ENCODE assay signal across 28 mouse cellular contexts in the genomic region with DNA sequence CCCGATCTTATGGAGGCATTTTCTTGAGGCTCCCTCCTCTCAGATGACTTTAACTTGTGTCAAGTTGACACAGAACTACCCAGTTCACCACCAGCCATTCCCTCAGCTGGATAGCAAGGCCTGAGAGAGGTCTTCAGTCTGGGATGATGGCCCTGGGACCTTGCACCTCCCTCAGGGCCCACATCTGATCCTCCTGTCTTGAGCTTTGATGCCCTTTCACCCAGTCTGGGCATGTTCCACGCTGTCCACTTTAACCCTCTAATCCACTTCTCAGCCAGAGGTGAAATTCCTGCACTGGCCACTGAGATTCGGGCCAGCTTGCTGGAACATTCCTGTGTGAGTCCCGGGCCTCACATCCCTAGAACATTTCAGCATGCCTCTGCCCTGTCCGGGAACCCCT. TPM values are rescaled to one million over a fixed set of nuclear protein-coding genes. Genes with fewer than 3 reads are reported as not detected.
DNase-seq lines count a peak whose midpoint lies in the region; ATAC-seq and TF ChIP-seq lines count a peak whose summit lies in the region.
"Had no signal": no experiment of that assay in that cellular context is flagged by ENCODE, and none has a peak within 500 bp of the region (broad histone marks: within the 10 kb centered on the region; RNA-seq: fewer than 3 reads in every experiment).

No protein-coding gene starts in this region.

- H3K9ac ChIP-seq in heart, embryonic 11.5 days (ENCODE audit: low read depth, low read length): no peak overlapping the region
- H3K9ac ChIP-seq in liver, adult 2 months (ENCODE audit: low read depth, low read length): no peak overlapping the region
- H3K9ac ChIP-seq in liver, embryonic 12.5 days: no peak overlapping the region
- H3K9ac ChIP-seq: embryonic facial prominence, embryonic 13.5 days; forebrain, embryonic 13.5 days; hindbrain, embryonic 15.5 days; intestine, embryonic 15.5 days; liver, postnatal 0 days; neural tube, embryonic 15.5 days; stomach, embryonic 15.5 days had no signal

- no peak overlapping the region for H3K4me2 ChIP-seq in heart, embryonic 11.5 days
- no peak overlapping the region for H3K4me2 ChIP-seq in liver, embryonic 12.5 days
- H3K4me2 ChIP-seq: embryonic facial prominence, embryonic 13.5 days; forebrain, embryonic 13.5 days; hindbrain, embryonic 15.5 days; intestine, embryonic 15.5 days; midbrain, embryonic 11.5 days; neural tube, embryonic 15.5 days; stomach, embryonic 15.5 days had no signal

- no peaks in the 10 kb centered on the region for H3K9me3 ChIP-seq in heart, embryonic 11.5 days (replicated peaks; ENCODE audit: control insufficient read depth, low read length)
- H3K9me3 ChIP-seq in liver, embryonic 12.5 days (replicated peaks): peaks cover 6% of the 10 kb centered on the region; the same call in 1 of the 2 replicates
- H3K9me3 ChIP-seq: embryonic facial prominence, embryonic 13.5 days; forebrain, embryonic 13.5 days; hindbrain, embryonic 15.5 days; intestine, embryonic 15.5 days; neural tube, embryonic 15.5 days; stomach, embryonic 15.5 days had no signal

- TF ChIP-seq POLR2A in liver, adult 2 months (IDR thresholded peaks at IDR 0.05; ENCODE audit: extremely low read depth, insufficient read depth, low read length): no peak

- H3K27ac ChIP-seq in heart, embryonic 11.5 days (ENCODE audit: low read depth, low read length): peak overlapping the region; percentile 41; the same call in 1 of the 2 replicates
- H3K27ac ChIP-seq in liver, adult 2 months (replicated peaks; ENCODE audit: insufficient read depth, low read depth, low read length): peak overlapping the region; percentile 19
- H3K27ac ChIP-seq in liver, embryonic 12.5 days: no peak overlapping the region
- H3K27ac ChIP-seq in left cerebral cortex, adult 2 months: no peak overlapping the region
- H3K27ac ChIP-seq: embryonic facial prominence, embryonic 13.5 days; forebrain, embryonic 13.5 days; hindbrain, embryonic 15.5 days; intestine, embryonic 15.5 days; neural tube, embryonic 15.5 days; stomach, embryonic 15.5 days had no signal

- 0 out of 2 replicates have a peak, but pooled peaks have one; percentile 19 for TF ChIP-seq CTCF in liver, adult 2 months (IDR thresholded peaks at IDR 0.05; ENCODE audit: low read depth, low read length)
- TF ChIP-seq CTCF in left cerebral cortex, adult 2 months (IDR thresholded peaks at IDR 0.05): no peak

- 44% methylated on average over 5 of the region's 5 CpGs for WGBS in heart, embryonic 11.5 days (ENCODE audit: insufficient replicate concordance)
- WGBS in liver, adult 2 months: 51% methylated on average over 5 of the region's 5 CpGs
- 70% methylated on average over 5 of the region's 5 CpGs for WGBS in liver, embryonic 12.5 days (ENCODE audit: insufficient replicate concordance)

- no peak for DNase-seq in heart, postnatal 14 days
- peak; percentile 36 for DNase-seq in kidney, adult 18-20 months
- no peak for DNase-seq in kidney, postnatal 10 days
- DNase-seq in liver, adult 2 months (ENCODE audit: extremely low read depth, low read depth, low spot score): peak; percentile 73
- no peak for DNase-seq in left cerebral cortex, adult 2 months (ENCODE audit: extremely low spot score in 1 of 2, low spot score in 2 of 2)
- DNase-seq: adrenal gland, adult 8-10 months; cerebellum, adult 18-20 months; cerebellum, postnatal 14 days; gastrocnemius, postnatal 10 days; heart, postnatal 36 days; left cerebral cortex, postnatal 4 days; liver; liver, postnatal 0 days; lung, postnatal 10 days; right cerebral cortex, adult 18-20 months; right cerebral cortex, postnatal 4 days; thymus, postnatal 25 days had no signal

- H3K36me3 ChIP-seq in heart, embryonic 11.5 days (ENCODE audit: control insufficient read depth, insufficient read depth, low read length): no peaks in the 10 kb centered on the region
- no peaks in the 10 kb centered on the region for H3K36me3 ChIP-seq in liver, adult 2 months (ENCODE audit: control insufficient read depth, insufficient read depth, low read length)
- no peaks in the 10 kb centered on the region for H3K36me3 ChIP-seq in liver, embryonic 12.5 days
- H3K36me3 ChIP-seq: embryonic facial prominence, embryonic 13.5 days; hindbrain, embryonic 15.5 days; intestine, embryonic 15.5 days; neural tube, embryonic 15.5 days; stomach, embryonic 15.5 days had no signal

- H3K4me1 ChIP-seq in heart, embryonic 11.5 days (ENCODE audit: control insufficient read depth, insufficient read depth, low read length): peaks cover 22% of the 10 kb centered on the region
- H3K4me1 ChIP-seq in liver, adult 2 months (ENCODE audit: control insufficient read depth, insufficient read depth, low read length): peaks cover 16% of the 10 kb centered on the region
- H3K4me1 ChIP-seq in liver, embryonic 12.5 days: peaks cover 14% of the 10 kb centered on the region
- H3K4me1 ChIP-seq: embryonic facial prominence, embryonic 13.5 days; forebrain, embryonic 13.5 days; hindbrain, embryonic 15.5 days; neural tube, embryonic 15.5 days had no signal

- H3K27me3 ChIP-seq in heart, embryonic 11.5 days (ENCODE audit: control insufficient read depth, insufficient read depth, low read length): no peaks in the 10 kb centered on the region
- no peaks in the 10 kb centered on the region for H3K27me3 ChIP-seq in liver, adult 2 months (ENCODE audit: control insufficient read depth, insufficient read depth, low read length)
- peaks cover 24% of the 10 kb centered on the region for H3K27me3 ChIP-seq in liver, embryonic 12.5 days (replicated peaks)
- H3K27me3 ChIP-seq: embryonic facial prominence, embryonic 13.5 days; forebrain, embryonic 13.5 days; hindbrain, embryonic 15.5 days; intestine, embryonic 15.5 days; neural tube, embryonic 15.5 days; stomach, embryonic 15.5 days had no signal

- no peaks in the 10 kb centered on the region for H3K79me2 ChIP-seq in liver, adult 2 months (ENCODE audit: control insufficient read depth, insufficient read depth, low read length)

- no peak overlapping the region for H3K4me3 ChIP-seq in heart, embryonic 11.5 days (ENCODE audit: low read depth, low read length)
- no peak overlapping the region for H3K4me3 ChIP-seq in liver, adult 2 months (ENCODE audit: insufficient read depth, low read depth, low read length)
- H3K4me3 ChIP-seq in liver, embryonic 12.5 days: no peak overlapping the region
- H3K4me3 ChIP-seq in left cerebral cortex, adult 2 months: no peak overlapping the region
- H3K4me3 ChIP-seq: embryonic facial prominence, embryonic 13.5 days; erythroblast, embryonic 14.5 days; forebrain, embryonic 13.5 days; hindbrain, embryonic 15.5 days; intestine, embryonic 15.5 days; neural tube, embryonic 15.5 days; stomach, embryonic 15.5 days had no signal

- intact Hi-C loops in heart, postnatal 14 days (cut with DNase I): no loop called here
- intact Hi-C loops in left cerebral cortex, adult 2 months (cut with DNase I): no loop called here

- ATAC-seq in heart, embryonic 11.5 days (replicated peaks; ENCODE audit: insufficient number of reproducible peaks, low FRiP score, low TSS enrichment): no peak
- no peak for ATAC-seq in liver, embryonic 12.5 days
- ATAC-seq: forebrain, embryonic 13.5 days; intestine, embryonic 15.5 days had no signal

RNA-seq across cellular contexts. Expression of a gene that starts 17.3 kb away (rescaled TPM):
- polyA plus RNA-seq in heart, embryonic 11.5 days (2014; fragmentation: Nextera tagmentation; extraction: Ambion mirVana): 411 and 415 TPM in 2 replicates
- total RNA-seq in heart, postnatal 14 days (2021): 10 to 100 TPM; 85.4 to 93.7 TPM
- total RNA-seq in liver, adult 2 months (2014; rRNA removed): 33.2 and 47.4 TPM in 2 replicates
- 181 and 274 TPM in 2 replicates for polyA plus RNA-seq in liver, adult 2 months (2012; rRNA removed)
- polyA plus RNA-seq in liver, embryonic 12.5 days (2016; fragmentation: Nextera tagmentation; extraction: Ambion mirVana): 80.9 and 88.1 TPM in 2 replicates
- total RNA-seq in left cerebral cortex, adult 2 months (2021): 10 to 100 TPM; 26.8 to 36.1 TPM
- total RNA-seq: granulocyte monocyte progenitor cell, adult 5-6 weeks had no signal

RNA-seq across cellular contexts. Expression of a gene that starts 46.2 kb away (rescaled TPM):
- polyA plus RNA-seq in heart, embryonic 11.5 days (2014; fragmentation: Nextera tagmentation; extraction: Ambion mirVana): 4.8 and 5.8 TPM in 2 replicates
- 10 to 100 TPM in 1 of 2 experiments, 1 to 10 TPM in 1; 9.4 to 10.4 TPM for total RNA-seq in heart, postnatal 14 days (2021)
- total RNA-seq in liver, adult 2 months (2014; rRNA removed): 0.40 and 0.46 TPM in 2 replicates
- 0.75 and 0.76 TPM in 2 replicates for polyA plus RNA-seq in liver, adult 2 months (2012; rRNA removed)
- polyA plus RNA-seq in liver, embryonic 12.5 days (2016; fragmentation: Nextera tagmentation; extraction: Ambion mirVana): 63.4 and 69.1 TPM in 2 replicates
- total RNA-seq in left cerebral cortex, adult 2 months (2021): 1 to 10 TPM in 1 of 2 experiments, under 1 TPM in 1; 0.36 to 1.3 TPM

Comparison
In these comparisons a context has a peak if more than half of its experiments do, and no peak if none do; other contexts are left out.
1. H3K27ac ChIP-seq: peak in heart, embryonic 11.5 days (single experiment) and liver, adult 2 months (single experiment); none in liver, embryonic 12.5 days (single experiment) and left cerebral cortex, adult 2 months (single experiment).
2. DNase-seq: peak in kidney, adult 18-20 months (single experiment) and liver, adult 2 months (single experiment); none in heart, postnatal 14 days (0 of 2), kidney, postnatal 10 days (single experiment) and left cerebral cortex, adult 2 months (0 of 2).